Mouse (Mus musculus): Measurements from ENCODE around the gene Dnaic2.

Gene Dnaic2

DNA sequence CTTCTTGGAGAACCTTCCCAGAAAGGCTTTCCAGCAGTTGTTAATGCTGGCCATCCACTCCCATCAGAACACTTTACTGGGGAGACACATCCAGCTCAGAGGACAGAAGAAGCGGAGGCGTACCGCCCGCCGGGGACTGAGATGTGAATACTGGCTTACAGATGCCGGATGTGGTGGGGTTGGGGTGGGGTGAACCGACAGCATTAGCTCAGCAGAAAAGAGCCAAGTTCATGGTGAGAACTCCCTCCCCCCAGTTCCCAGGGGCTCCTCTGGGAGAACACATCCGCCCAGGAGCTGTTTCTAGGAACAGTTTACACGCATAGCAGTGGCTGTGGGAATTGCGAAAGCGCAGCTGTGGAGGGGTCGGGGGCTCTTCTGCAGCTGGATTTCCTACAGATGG is 27.7 kb upstream of the Dnaic2 start:
- DNase-seq (ENCODE audit: low read depth in 1 of 2, low spot score in 2 of 2) = no peak

DNA sequence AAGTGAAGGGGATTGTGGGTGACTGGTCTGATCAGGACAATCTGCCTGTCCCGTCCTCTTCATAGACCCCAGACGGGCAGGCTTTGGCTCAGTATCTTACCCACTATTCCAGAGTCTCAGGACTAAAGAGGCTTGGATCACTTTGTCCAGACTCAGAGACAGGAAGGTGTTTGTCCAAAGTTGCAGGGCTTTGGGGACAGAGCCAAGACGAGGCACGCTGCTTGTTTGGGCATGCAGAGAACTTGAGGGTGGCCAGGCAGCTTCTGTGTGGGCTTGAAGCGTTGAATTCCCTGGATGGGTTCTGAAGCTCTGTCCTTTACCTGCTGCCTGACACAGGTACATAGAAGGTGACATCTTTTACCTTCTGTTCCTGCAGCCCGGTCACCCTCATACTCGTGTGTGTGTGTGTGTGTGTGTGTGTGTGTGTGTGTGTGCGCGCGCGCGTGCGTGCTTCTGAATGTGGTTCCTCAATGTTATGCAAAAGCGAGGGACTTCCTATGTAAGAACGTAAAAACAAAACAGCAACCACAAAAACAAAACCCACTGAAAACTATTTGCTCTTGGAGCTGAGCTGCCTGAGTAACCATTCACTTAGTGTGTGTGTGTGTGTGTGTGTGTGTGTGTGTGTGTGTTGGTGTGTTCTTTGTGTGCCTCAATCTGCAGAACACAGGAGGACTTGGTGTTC is 24.8 kb upstream of the Dnaic2 start:
- DNase-seq (ENCODE audit: low read depth in 1 of 2, low spot score in 2 of 2) = no peak

DNA sequence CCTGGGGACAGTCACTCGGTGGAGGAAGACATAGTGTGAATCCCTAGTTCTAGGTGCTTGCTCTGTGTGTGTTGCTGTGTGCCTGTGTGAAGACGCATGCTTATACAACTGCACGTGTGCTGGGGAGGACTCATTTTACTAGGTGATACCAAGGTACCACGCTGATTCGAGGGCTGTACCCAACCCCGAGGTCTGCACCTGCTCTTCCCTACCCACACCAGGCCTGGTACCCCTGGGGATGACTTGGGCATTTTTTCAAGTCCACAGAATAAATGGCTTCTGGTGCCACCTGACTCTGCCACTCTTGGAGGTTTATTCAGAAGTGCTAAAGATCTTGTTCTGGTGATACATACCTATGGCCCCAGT is 24.2 kb upstream of the Dnaic2 start:
- DNase-seq (ENCODE audit: low read depth in 1 of 2, low spot score in 2 of 2) = no peak

DNA sequence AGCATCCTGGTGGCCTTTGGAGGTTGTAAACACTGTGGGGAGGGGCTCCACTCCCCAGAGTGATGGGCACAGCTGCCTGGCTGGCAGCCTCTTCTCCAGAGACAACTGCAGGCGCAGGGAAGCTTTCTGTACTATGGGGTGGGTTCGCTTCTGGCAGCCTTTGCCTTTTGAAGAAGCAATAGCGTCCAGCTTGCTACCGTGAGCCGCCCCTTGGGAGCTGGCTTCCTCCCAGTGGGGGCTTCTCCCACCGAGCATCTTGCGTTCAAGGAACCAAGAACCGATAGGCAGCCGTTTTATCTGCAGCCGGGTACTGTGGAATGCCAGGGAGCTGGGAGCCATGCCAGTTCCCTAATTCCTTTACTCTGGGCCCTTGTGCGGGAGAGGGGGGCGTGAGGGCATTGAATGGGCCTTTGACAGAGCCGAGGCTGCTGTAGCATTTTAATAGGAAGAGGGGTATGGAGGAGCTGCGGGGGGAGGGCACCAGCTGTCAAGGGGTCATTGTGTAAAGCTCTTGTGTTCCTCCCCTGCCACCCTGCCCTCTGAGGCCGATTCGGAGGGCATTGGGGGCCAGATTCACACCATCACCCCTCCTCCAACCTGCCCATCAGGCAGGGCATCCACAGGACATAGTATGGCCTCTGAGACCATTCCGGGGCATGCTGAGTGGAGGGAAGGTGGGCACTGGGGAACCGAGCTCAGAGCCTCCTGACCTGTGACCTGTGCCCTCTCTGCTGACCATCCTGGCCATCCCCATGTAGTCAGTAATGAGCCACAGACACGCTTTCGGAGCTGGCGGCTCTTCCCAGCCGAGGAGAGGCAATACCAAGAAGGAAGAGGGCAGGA is 22.9 kb upstream of the Dnaic2 start:
- no peak for DNase-seq (ENCODE audit: low read depth in 1 of 2, low spot score in 2 of 2)

DNA sequence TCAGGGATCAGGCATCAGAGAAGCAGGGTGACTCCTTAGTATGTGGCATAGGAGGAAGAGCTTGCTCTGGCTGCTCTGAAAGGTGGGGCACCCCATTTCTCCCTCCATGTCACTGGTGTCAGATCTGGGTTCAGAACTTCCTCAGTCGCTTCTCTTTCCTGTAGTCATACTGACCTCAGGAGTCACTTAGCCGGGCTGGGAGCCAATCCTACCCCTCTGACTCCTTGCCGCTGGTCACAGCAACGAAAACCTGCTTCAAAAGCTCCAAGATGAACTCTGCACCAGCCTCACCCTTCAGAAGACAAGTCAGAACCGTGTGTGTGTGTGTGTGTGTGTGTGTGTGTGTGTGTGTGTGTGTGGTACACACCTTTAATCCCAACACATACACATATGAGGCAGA is 20.9 kb upstream of the Dnaic2 start:
- DNase-seq (ENCODE audit: low read depth in 1 of 2, low spot score in 2 of 2) = no peak

DNA sequence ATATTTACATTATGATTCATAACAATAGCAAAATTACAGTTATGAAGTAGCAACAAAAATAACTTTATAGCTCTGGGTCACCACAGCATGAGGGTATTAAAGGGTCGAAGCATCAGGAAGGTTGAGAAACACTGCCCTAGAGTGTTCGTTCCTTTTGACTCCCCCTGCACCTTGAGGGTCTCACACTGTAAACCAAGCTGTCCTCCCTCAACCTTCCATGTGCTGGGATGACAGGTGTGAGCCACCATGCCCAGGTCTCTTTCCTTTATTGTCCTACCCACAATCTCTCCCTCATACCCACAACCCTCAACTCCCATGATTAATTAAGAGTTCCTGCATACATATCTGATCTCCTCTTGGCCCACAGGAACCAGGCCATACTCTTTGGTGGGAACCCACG is 15.8 kb upstream of the Dnaic2 start:
- no peak for DNase-seq (ENCODE audit: low read depth in 1 of 2, low spot score in 2 of 2)

DNA sequence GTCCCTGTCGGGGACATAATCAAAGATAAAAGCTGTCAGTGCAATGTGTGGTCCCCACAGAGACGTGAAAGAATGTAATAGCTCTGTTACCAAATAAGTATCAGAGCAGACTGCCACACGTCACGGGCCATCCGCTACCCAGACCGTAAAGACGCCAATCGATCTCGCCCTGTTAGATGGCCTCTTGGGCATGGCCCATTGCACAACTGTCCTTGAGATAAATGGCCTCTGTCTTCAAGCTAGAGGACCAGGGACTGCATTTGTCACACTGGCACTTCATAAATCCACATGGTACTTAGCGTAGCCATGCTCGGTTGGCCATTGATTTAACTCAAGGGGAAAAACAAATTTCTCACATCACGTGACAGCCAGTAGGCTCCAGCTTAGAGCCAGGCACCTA is 15.3 kb upstream of the Dnaic2 start:
- DNase-seq (ENCODE audit: low read depth in 1 of 2, low spot score in 2 of 2) = no peak

DNA sequence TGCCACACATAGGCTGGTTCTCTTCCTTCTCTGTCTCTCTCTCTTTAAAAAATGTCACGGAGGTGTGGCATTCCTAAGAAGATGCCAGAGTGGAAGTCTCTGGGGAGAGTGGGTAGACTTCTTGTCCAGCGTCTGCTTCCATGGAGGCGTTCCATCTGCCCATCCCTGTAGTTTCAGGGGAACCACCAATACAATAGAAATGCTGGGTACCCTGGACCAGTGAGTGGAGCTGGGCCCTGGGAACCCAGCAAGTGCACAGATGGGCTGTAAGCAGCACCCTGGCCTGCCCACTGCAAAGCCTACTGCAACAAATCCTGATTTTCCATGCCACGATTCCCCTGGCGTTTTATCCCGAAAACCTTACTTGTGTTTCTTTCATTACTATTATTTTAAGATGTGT is 12.7 kb upstream of the Dnaic2 start:
- DNase-seq (ENCODE audit: low read depth in 1 of 2, low spot score in 2 of 2) = no peak

DNA sequence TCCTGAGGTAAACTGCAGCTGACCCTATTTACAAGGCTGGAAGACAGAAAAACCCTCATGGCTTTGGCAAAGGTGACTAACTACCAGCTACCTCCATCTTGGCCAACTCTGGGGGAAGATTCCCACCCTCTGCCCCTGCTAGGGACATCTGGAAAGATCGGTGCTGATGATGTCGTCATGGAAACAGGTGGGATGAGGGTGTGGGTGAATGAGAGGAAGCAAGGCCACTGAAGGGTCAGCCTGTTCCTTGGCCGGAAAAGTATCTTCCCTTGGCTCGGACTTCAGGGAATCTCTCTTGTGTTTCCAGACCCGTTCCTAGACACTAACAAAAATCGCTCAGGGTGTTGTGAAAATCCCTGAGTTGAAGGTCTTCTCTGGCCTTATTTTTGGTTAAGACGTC is 11.7 kb upstream of the Dnaic2 start:
- no peak for DNase-seq (ENCODE audit: low read depth in 1 of 2, low spot score in 2 of 2)

DNA sequence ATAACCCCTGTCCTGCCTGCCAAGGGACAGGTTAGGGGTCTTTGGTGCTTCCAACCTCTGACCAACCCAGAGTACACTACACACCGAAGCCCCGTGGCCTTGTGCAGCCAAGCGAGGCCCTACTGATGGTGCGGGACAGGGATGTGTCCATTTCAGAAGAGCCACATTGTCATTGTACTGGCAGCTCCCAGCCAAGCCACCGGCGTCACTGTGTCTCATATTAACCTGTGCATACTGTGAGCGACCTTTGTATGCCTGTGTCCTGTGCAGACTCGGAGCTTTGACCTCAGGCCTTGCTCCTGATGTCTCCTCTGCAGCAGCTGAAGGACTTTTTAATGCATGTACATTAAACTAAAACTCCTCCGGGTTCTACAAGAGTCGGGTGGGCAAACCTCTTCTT is 6.7 kb upstream of the Dnaic2 start:
- no peak for DNase-seq (ENCODE audit: low read depth in 1 of 2, low spot score in 2 of 2)

DNA sequence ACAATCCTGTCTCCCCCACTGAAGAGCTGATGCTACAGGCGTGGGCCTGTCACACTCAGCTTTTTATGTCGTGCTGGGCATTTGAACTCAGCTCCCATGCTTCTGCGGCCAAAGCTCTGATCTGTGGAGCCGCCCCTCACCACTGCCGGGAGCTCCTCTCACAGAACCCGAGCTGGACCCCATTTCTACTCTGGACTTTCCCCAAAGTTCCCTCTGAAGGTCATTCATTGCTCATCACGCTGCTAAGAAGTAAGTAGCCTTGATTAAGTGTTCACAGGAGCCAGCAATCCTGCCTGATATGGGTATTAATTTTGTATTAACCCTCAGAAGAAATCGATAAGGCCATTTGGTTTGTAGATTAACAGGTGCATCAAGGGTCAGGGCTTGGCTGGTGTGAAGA is 4.8 kb upstream of the Dnaic2 start:
- no peak for DNase-seq (ENCODE audit: low read depth in 1 of 2, low spot score in 2 of 2)

DNA sequence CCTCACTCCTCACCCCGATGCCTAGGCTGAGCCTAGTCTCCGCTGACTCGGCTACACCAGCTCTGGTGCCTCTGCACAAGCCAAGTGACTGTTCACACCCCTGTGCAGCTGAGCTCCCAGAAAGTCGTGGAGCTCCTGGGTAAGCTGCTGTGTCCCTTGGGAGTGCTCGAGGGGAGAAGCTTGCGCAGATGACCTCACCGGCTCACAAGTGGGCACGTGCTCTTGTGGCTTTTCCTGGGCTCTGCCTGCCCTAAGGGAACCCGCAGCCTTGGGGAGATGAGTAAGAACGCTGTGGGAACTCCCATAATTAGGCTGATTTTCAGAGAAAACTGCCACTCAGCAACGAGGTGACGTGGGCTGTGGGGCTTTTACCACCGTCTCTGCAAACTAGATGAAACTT is 4.2 kb upstream of the Dnaic2 start:
- no peak for DNase-seq (ENCODE audit: low read depth in 1 of 2, low spot score in 2 of 2)

DNA sequence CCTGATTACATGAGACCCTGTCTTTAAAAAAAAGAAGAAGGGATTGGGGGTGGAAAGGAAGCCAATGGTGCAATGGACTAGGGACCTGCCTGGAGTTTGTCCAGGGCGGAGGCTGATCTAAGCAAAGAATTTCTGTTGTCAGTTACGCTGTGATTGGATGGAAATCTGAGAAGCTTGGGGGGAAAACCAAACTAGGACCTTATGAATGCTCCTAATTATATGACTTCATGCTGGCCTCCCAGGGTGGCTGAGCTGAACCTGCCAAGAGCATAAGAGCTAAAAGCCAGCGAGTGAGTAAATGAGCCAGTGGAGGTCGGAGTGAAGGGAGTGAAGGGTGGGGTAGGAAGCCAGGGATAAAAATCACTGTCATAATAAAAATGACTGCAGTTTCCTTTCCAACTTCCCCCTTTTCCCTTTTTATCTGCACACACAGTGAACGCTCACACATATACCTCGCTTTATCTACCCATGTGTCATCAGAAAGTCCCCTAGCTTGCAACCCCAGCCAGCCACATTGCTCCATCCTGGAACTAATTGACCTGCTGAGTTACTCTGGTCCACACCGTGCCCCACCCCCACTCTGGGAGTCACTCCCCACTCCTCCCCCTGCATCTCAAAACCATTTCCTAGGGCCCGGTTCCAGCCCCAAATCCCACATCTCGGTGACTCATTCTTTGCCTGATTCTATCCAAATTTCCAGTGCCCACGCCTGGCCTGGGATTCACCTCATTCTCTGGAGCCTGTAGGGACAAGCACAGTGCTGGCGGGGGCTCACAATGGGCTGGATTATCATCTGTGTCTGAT is 2.2 kb upstream of the Dnaic2 start:
- no peak for DNase-seq (ENCODE audit: low read depth in 1 of 2, low spot score in 2 of 2)

DNA sequence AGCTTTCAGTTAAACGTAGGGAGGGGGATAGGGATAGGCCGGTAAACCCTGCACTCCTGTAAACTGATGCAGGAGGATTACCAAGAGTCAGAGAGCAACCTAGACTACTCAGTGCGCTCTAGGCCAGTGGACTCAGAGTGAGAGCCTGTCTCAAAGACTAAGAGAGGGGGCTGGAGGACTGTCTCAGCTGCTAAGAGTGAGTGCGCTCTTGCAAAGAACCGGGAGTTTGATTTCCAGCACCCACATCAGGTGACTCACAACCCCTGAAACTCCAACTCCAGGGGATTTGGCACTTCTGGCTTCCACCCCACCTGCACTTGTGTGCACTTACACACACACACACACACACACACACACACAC is 598 bp downstream of the Dnaic2 start:
- no peak for DNase-seq (ENCODE audit: low read depth in 1 of 2, low spot score in 2 of 2)

DNA sequence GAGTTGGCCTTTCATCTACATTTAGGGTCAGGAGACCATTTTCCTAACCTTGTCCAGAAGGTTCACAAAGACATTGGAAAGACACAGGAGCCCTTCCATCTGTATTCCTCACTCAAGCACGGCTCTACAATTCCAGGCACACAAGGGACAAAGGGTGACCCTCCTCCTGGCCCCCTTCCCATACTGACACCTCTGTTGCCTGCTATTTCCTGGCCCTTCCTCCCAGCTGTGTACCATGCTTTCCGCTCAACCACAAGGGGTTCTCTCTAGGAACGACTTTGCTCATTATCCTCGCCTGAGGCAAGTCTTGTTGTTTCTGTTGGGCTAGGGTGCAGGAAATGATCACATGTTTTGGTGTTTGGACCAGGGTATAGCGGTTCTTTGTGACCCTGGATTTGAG is 1.1 kb downstream of the Dnaic2 start:
- no peak for DNase-seq (ENCODE audit: low read depth in 1 of 2, low spot score in 2 of 2)

DNA sequence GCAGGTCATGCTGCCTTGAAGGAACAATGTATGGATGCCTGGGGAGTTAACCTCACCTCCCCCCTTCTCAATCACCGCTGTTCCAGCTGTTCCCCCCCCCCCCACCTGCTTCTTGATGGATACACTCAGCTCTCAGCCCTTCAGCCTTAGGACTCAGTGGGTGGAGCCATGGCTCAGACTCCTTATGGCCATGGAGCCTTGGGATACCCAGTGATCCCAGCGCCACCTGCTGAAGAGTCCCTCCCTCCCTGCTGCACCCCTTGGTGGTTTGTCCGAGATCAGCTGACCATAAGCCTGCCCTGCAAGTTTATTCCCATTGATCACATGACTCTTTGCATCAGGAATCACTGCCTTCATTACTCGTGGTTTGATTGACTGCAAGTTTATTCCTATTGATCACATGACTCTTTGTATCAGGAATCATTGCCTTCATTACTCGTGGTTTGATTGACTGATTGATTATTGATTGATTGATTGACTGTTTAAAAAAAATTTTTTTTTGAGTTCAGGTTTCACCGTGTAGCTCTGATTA is 2.7 kb downstream of the Dnaic2 start:
- no peak for DNase-seq (ENCODE audit: low read depth in 1 of 2, low spot score in 2 of 2)

DNA sequence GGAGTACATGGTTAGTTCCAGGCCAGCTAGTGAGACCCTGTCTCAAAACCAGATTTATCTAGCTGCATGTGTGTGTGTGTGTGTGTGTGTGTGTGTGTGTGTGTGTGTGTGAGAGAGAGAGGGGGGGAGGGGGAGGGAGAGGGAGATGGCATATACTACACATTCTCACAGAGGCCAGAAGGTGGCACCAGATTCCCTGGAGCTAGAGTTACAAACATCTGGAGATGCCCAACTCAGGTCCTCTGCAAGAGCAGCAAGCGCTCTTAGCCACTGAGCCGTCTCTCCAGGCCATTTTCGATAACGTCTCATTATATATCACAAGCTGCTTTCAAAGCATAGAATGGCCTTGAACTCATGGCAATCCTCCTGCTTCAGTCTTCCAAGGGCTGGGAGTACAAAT is 4.5 kb downstream of the Dnaic2 start:
- no peak for DNase-seq (ENCODE audit: low read depth in 1 of 2, low spot score in 2 of 2)

DNA sequence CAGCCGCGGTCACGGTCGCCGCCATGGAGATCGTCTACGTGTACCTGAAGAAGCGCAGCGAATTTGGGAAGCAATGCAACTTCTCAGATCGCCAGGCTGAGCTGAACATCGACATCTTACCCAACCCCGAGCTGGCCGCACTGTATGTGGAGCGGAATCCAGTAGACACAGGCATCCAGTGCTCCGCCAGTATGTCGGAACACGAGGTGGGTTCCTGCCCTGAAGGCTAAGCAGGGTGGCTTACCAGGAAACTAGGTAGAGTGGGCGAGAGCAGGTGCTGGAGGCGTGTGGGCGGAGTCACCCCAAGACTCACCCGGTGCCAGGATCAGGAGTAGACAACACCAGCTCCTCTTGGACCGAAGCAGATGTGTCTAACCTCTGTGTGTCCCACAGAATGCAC is 5.7 kb downstream of the Dnaic2 start:
- DNase-seq (ENCODE audit: low read depth in 1 of 2, low spot score in 2 of 2) = no peak

DNA sequence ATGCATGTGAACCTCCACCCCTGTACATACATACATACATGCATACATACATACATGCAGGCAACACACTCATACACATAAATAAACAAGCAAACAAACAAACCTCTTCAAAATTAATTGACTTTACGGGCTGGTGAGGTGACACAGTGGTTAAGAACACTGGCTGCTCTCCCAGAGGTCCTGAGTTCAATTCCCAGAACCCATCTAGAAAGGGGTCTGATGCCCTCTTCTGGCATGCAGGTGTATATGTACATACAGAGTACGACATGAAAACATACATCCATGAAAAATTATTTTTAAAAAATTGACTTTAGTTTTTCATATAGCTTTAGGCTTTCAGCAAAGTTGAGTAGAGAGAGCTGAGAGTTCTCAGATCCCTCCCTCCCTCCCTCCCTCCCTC is 8.9 kb downstream of the Dnaic2 start:
- no peak for DNase-seq (ENCODE audit: low read depth in 1 of 2, low spot score in 2 of 2)

DNA sequence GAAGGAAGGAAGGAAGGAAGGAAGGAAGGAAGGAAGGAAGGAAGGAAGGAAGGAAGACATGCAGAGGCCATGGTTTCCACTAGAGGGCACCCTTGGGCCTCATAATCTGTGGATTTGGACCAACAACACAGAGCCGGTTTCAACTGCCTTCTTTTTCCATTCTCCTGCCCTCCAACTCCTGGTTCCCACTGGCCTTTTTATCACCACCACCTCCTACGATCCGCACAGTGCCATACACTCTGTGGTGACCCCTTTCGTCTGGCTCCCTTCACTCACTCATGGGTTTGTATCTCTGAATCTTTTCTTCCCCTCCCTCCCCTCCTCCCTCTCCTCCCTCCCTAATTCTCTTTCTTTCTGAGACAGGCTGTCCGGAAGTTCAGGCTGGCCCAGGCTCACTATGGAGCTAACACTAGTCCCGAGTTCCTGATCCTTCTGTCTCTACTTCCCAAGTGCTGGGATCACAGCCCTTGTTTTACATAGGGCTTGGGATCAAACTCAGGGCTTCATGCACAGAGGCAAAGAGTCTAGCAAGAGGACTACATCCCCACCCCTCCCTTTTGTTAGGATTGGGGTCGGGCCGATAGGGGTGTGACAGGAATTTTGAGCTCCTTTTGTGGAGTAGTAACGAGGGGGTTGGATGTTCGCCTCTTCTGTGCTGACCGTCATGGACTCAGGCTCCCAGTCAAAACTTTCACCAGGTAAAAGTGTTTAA is 9.9 kb downstream of the Dnaic2 start:
- DNase-seq (ENCODE audit: low read depth in 1 of 2, low spot score in 2 of 2) = no peak

DNA sequence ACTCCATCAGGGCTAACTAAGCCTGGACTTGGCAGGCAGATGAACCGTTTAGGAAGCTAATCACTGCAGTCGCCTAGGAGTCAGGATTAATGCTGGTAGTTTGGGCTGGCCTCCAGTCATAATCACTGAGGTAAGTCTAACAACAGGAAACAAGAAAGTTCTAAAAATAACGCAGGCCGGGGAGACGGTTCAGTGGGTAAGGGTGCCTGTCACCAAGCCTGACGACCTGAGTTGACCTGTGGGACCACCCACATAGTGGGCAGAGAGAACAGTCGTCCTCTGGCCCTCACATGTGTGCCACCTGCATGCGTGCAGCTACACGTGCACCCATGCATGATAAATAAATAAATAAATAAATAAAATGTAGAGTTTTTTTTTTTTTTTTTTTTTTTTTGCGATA is 13.4 kb downstream of the Dnaic2 start:
- no peak for DNase-seq (ENCODE audit: low read depth in 1 of 2, low spot score in 2 of 2)
